Mouse (Mus musculus) cerebellum, adult 11-12 months (tissue): ENCODE data around the gene Erich2.
"Not testable (repeated sequence)": the region's sequence is repeated elsewhere in the genome, so short reads cannot be mapped to it uniquely, and the experiment has no call there.

Source experiments
- DNase-seq: peaks from one replicate; pipeline ENCODE4 v3.0.0; 2022

The Erich2 gene

DNA sequence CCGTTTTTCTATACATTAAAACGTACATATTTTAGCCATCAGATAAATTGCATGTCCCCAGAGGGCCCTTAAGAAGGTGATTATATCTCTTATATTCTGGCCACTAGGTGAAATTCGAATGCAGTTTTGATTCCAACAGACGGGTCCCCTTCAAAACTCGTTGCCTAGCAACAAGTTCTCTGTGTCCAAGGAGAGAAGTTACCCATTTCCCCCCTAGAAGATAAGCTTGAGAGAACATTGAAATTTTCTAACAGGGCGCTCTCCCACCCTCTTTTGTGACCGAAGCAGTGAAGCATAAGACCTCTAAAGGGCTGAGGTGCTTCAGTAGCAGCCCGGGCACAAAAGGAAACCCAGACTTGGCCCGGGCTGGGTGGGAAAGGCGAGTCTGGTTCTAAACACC, at the start of gene Erich2:
Erich2 (plus strand) TSS at position 324 of the 400 bp plus-strand sequence.
- no peak for DNase-seq

DNA sequence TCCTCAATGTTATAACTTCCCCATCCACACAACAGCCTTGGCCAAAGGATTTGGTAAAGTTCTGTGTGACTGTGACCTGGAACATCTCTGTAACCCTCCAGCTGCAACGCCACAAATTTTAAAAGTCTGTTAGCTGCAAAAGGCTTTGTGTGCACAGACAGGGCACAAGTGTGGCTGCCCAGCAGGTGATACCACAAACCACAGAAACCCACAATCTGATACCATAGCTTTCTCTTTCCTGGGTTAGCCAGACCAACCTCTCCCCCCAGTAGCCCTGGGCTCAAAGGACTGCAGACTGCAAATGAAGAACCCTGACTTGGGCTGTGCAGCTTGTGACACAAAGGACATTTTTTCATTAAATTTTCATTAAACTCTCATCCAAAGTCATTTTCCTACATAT, 45.0 kb upstream of the Erich2 start:
- DNase-seq: no peak

DNA sequence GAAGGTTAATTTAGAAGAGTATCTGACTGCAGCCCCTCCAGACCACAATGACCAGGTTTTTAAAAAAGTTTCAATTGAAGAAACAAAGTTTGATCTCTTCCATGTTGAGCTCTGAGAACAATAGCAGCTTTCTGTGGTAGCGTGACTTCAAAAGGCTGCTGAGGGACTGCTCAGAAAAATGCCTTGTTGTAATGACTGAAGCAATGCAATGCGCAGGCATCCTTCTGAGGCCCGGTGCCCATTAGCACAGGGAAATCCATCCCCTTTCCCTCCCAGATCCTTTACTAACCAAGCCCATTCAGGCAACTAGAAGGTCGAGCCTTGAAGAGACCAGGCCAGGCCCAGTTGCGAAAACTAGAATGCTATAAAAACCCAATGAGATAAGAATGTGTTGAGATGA, 37.5 kb upstream of the Erich2 start:
- no peak for DNase-seq

DNA sequence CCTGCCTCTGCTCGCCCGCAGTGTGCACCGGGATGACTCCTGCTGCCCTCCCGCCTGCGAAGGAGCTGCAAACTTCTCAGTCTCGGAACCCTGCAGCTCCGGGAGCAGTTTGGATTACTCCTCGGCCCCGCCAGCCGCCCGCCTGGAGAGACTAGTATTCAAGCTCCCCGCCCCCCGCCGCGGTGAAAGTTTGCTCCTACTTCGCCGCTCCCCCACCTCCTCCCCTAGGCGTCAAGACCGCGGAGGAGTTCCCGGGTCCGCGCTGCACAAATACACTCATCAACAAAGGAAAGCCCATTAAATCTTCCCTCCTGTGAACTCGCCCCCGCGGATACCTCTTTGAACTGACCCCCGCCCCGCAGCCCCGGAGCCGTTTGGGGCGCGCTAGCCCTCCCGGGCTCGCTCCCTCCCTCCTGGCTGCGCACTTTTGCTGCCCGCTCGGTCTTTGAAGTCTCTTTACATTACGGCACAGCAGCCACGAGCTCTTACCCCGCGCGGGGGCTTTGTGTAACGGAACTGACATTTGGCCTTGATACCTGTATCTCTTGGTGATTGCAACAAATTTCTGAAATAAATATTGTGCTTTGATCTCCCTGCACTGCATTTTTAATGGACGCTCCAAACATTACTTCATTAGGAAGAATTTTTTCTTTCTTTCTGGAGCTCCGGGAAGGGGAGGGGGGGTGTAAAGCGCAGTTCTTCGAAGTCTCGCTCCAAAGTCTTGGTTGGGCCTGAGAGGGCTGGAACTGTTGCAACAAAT, 36.6 kb upstream of the Erich2 start:
- no peak for DNase-seq

DNA sequence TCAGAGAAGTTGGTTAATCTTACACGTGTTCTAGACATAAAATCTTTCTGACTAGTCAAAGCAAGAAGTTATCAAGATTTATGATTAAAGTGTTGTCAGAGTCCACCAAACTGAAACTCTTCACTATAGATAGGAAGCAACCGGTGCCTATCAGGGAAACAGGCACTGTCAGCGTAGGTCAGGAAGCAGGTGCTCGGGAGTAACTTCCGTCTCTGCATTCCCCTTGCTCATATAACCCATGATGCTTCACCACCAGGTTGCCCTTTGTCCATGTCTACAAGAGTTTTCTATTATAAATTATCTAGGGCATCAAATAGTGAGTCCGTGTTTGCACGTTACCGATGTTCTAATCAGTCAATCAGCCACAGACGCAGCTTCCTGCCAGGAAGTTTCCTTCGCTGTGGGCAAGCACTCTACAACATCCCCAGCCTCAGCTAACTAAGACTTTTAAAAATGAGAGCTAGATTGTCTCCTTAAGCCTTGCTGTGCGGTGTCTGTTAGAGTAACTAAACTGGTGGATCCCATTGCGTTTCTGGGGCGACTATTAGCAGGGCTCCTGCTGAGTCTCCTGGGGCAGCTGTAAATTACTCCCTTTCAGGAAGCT, 10.8 kb upstream of the Erich2 start:
- DNase-seq: no peak

DNA sequence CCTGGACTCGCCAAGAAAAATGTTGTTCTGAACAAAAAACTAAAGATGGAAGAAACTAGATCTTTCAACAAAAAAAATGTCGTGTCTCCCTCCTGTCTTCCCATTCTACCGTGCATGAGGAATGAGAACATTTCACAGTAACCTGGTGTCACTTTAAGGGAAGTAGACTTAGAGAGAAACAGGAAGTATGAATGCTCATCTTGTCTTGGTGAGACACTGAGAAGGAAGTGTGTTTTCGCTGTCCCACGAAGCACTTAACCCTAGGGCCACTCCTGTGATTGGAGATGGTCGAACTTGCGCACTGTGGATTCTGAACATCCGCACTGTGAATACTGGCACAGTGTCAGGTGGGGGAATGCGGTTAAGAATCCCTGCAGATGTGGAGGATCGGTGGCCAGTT, 5.2 kb upstream of the Erich2 start:
- no peak for DNase-seq

DNA sequence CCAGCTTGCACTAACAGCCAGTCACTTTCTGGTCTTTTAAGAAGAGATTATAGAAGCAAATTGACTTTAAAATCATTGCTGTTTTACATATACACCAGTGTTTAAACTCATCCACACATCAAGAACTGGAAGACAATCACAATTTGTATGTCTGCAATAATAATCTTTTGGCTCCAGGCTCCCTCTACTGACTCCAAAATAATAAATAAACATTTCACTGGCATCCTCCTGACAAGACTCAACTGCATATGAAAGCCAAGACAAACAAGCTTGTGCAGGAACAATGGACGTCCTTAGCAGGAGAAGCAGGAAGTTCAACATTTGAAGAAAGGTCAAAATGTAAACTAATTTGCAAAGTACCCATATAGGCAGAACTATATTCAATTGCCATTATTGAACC, 3.4 kb upstream of the Erich2 start:
- DNase-seq: no peak

DNA sequence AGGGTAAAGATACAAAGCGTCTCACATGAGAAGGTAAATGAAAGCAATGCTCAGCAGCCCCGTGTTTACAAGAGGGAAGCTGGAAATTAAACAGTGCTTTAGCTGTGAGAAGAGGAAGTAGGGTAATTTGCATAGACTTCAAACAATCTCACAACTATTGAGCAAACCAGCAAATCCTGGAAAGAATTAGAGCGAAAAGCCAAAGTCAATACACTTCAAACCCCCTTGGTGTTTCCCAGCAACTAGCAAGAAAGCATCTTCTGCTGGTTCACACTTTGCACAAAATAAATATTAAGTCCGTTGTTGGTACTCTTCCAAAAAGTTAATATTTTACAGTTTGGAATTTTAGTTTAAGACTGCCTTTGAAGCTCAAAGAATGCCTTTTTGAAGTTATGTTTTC, 2.7 kb upstream of the Erich2 start:
- DNase-seq: no peak

DNA sequence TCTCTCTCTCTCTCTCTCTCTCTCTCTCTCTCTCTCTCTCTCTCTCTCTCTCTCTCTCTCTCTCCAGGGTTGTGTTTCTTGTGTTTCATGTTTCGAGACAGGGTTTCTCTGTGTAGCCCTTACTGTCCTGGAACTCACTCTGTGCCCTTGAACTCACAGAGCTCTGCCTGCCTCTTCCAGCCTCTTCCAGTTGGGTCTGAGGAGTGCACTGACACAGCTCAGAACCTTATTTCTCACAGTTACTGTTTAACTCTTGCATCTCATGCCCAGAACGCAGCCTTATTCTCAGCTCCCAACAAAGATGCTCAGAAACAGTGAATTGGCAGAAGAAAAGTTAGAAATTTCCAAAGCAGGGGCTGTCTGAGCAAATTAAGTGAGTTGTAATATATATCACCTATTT, 2.2 kb upstream of the Erich2 start:
- no peak for DNase-seq

DNA sequence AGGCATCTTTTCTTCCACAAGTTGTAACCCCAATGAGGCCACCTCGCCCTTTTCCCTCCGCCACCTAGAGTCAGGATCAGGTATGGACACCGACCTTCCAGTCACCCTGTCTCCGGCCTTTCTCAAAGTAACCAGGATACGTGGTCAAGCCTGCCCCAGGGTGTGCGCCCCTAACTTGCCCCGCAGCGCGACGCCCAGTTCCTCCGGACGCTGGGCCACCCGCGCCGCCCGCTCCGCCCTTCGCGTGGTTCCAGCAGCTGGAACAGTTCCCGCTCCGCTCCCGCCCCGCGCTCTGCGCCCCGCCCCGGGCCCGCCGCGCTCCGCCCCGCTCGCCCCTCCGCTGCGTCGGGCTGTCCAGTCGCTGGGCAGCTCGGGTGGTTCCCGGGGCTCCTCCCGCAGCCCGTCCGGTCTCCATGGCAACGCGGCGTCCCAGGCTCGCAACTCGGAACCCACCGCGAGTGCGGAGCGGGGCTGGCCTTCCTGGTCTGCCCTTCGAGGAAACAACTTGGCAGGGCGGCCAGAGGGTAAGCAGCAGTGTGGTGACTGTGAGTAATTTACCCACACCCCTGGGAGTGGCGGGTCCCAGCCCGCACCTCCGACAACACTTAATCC, 508 bp downstream of the Erich2 start:
- DNase-seq: peak; percentile 30

DNA sequence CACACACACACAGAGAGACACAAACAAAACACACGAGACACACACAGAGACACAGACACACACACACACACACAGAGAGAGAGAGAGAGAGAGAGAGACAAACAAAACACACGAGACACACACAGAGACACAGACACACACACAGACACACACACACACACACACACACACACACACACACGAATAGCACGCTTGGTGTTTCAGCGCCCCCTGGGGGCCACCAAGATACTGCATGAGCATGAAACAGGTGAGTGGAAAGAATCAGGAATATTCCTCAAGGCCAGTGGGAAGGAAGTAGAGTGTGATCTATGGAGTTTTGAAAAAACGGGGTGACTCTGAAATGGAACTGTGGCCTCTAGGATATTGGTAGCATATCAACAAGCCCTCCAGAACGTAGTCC, 29.7 kb downstream of the Erich2 start:
- not testable (repeated sequence) for DNase-seq

DNA sequence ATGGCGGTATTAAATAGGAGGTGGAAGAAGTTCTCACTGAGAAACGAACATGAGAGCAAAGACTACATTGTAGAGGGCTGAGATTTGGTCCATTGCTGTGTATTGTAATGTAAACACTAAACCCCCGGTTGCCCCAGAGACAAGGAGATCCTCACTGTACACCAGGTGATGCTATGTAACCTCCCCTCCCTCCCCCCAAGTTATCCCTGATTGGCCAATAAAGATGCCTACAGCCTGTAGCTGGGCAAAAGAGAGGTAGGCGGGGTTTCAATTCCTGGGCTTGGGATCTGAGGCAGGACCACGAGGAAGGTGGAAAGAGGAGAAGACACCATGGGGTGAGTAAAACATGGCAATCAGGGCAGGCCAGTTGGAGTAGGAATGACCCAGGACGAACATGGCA, 42.1 kb downstream of the Erich2 start:
- no peak for DNase-seq

DNA sequence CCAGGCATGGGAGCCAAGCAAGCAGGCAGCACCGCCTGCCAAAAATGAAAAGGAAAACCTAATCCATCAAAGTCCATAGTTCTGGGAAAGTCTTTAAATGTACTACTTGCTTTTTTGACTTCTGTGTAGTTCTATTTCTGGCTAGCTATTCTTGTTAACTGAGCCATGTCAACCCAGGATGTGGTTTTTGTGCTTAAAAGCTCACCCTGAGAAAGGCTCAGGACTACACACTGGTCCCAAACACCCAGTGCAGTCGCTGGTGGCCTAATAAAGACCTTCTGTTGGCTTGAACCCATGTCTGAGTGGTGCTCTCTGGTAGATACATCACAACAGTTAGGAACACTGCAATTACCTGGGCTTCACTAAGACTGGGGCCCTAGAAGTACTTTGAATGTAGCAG, 42.8 kb downstream of the Erich2 start:
- DNase-seq: no peak

DNA sequence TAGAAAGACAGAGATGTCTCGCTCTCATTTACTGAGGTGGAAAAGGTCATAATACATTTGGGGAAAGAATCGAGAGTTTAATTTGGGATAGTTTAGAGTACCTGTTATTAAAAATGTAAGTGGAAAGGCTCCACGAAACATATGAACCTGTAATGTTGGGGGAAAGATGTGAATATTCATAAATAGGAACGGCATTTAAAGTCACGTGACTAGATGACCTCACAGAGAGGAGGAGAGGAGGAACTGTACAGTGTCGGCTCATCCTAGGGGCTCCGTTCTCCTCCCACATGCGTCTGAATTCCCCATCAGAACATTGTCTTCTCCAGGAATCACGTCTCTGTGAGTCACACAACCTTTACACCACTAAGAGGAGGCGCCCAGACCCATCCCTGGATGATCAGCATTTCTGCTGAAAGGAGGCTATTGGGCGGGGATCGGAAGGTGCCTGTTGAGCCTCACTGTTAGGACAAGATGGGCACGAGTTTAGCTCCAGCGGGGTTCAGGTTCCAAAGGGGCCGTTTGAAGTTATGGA, 43.5 kb downstream of the Erich2 start:
- no peak for DNase-seq

DNA sequence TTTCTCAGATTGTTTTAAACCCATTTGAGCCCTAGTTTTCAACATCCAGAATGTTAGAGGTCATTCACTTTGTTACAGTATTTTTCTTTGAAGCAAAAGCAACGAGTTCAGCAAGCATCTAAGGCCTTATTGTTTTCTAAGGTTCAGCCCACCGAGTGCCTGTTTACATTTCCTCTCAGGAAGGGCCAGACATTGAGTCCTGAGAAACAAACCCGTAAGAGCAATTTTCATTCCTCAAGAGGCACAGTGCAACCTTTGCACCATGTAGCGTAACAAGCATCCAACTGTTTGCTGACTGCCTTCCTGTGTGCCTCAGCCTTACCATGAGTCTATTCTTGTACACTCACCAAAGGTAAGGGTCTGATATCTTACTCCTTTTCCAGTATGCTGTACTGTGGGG, 44.2 kb downstream of the Erich2 start, which contains the start of gene Gad1:
Gad1 (plus strand) TSS at position 301 of the 400 bp plus-strand sequence.
- DNase-seq: no peak

DNA sequence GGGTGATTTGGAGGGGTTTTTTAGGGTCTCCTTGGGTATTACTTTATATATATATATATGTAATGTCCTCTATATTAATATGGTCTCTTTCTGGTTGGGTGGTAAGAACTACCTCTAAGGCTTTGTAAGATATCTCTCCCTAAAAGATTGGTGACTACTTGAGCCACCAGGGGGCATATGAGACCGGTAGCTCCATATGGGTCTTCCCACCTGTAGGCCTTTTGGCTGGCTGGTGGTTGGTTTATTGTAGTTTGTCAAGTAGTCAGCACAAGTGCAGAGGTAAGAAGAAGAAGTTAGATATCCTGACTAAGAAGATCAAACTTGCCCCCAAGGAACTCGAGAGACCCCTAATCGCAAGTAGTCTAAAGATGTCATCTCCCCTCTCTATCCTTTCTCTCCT, 45.2 kb downstream of the Erich2 start:
- DNase-seq: no peak

DNA sequence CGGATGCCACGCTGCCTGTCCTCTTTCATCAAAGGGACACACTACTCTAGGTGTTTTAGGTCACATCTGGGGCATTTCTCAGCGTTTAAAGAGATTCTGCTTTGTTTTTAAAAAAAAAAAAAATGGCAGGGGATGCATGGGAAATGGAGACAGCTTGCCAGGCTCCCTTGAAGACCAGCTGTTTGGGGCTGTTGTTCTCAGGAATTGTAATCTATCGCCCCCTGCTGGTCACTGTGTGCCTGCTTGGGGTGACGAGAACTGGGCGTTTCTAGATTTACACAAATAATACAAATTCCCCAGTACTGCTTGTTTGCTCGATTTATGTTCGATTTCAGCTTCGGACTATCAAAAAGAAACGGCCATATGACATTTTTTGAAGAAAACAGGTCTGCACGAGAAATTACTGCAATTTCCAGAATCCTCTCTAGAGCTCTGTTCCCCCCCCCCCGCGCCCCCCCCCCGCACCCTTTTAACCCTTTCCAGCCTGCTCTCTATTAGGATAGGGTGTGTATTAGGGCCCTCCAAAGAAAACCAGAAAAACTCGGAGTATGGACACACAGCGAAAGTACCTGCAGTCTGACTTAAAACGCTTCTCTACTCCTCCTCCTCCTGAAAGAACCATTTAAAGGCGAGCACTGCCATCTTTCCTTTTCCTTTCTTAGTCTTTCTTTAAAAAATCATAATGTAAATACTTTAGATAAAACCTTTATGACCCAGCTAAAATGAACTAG, 49.7 kb downstream of the Erich2 start:
- peak; percentile 39 for DNase-seq

DNA sequence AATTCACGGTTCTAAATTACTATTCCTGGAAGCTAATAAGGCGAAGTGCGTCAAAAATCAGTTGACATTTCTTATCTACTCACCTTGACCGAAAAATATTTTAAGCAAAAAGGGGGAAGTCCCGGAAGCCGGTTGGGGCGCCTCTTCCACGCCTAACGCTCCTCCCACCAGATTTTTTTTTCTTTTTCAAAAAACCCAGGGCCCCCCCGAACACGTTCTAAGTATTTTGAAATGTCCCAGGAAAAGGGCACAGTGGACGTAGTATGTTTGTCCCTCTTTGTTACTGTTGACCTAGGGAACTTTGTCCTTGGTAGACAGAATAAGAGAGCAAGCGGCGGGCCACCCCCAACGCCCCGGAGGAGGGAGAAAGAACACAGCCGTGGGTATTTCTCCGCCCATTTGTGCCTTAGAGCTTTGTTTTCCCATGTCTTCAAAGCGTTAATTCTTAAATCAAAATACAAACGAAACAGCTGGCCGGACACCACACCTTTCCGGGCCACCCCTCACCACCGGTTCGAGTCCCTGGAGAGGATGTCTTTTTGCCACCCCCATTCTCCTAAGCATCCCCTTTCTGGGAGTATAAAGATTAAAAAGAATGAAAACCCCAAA, 50.3 kb downstream of the Erich2 start:
- no peak for DNase-seq

DNA sequence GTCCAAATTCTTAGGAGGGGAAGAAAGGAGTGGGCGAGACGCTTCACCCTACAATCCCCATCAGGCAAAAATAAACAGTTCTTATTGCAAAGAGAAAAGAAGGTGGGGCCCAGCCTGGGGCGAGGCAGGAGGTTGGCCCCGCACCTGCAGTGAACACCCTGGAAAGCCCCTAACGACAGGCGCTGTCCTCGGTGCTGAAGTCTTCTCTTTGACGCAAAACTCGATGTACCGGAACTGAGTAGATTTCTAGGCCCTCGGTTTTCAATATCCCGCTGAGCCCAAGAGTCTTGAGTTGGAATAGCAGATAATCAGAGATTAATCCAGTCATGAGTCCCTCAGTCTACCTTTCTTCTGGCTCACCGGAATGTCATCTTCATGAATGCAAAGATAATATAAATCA, 50.9 kb downstream of the Erich2 start:
- DNase-seq: no peak

DNA sequence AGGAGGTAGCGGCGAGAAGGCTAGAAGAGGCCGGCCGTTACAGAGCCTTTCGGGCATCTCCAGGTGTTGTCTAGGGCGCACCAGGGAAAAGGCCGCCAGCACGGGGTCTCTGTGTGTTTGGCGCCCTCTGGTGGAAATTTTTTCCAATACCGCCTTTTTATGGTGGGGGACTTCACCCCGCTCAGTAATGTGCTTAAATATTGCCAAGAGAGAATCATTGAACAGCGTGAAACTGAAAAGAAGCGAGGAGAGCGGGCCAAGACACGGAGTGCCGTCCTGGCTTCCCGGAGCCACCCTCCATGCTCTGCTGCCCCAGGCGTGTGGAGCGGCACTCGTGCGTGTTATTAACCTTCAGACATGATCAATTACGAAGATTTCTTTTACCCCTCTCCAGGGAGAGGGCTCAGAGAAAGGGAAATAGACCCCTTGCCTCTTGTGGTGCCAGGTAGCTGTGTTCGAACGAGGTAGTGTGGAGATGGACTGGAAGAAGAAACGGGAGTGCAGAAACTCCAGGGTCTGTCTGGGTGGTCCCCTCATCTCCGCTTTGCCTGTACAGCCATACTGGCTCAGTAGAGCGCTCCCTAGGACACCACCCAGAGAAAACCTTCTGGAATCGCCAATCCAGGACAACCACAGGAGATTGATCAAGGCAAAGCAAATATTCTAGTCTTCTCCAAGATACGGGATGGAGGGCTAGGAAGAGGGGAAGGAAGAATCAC, 52.6 kb downstream of the Erich2 start:
- no peak for DNase-seq

DNA sequence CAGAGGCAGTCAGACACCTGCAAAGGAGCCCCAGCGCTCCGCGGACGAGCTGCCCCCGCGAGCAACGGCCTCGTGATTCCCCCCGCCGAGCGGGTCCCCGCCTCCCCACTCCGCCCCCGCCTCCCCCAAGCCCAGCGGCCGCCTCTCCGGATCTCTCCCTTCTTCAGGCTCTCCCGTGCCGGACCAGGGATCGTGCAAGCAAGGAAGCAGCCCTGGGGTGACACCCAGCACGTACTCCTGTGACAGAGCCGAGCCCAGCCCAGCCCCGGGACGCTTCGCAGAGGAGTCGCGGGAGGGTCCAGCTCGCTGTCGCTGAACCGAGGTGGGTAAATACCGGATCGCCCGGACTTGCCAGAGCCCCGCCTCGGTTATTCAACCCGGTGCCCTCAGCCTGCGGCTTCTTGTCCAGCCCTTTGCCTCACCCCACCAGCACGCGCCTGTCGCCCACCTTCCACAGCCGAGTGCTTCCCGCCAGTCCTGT, 53.4 kb downstream of the Erich2 start:
- no peak for DNase-seq

DNA sequence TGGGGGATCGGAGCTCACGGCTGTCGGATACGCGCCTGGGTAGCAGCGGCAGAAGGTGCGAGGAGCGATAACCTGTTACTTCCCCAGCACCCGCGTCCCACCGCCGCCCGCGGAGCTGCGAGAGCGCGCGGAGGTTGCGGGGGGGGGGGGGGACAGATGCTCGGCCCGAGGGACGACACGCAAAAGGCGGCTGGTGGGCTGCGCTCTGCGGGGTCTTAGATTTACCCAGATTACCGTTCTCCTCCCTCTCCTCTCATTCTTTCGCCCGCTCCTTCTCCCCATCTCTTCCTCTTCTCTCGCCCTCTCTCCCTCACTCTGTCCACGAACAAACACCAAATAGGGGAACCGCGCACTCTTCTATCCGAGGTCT, 54.0 kb downstream of the Erich2 start:
- no peak for DNase-seq
